Mouse (Mus musculus): ENCODE results near the gene Elmsan1.

The Elmsan1 gene

GRCm38 (mm10) chr12:84215758-84216440, 2.8 kb downstream of the Elmsan1 start:
- no peak for DNase-seq (ENCODE audit: low spot score in 2 of 2)

- no peak for DNase-seq (ENCODE audit: low spot score in 2 of 2)
Measured at GRCm38 (mm10) chr12:84214495-84215175, 4.0 kb downstream of the Elmsan1 start.

- DNase-seq (ENCODE audit: low spot score in 2 of 2) = no peak
Measured at GRCm38 (mm10) chr12:84212297-84212696, 6.4 kb downstream of the Elmsan1 start.

GRCm38 (mm10) chr12:84211021-84211538, 7.6 kb downstream of the Elmsan1 start:
- DNase-seq (ENCODE audit: low spot score in 2 of 2) = no peak

GRCm38 (mm10) chr12:84210288-84210687, 8.4 kb downstream of the Elmsan1 start:
- DNase-seq (ENCODE audit: low spot score in 2 of 2) = no peak

- DNase-seq (ENCODE audit: low spot score in 2 of 2) = no peak
Measured at GRCm38 (mm10) chr12:84209093-84209492, 9.6 kb downstream of the Elmsan1 start.

- DNase-seq (ENCODE audit: low spot score in 2 of 2) = no peak
Measured at GRCm38 (mm10) chr12:84207209-84207817, 11.4 kb downstream of the Elmsan1 start.

GRCm38 (mm10) chr12:84206525-84206924, 12.2 kb downstream of the Elmsan1 start:
- no peak for DNase-seq (ENCODE audit: low spot score in 2 of 2)

- DNase-seq (ENCODE audit: low spot score in 2 of 2) = no peak
Measured at GRCm38 (mm10) chr12:84205659-84206185, 13.0 kb downstream of the Elmsan1 start.

- DNase-seq (ENCODE audit: low spot score in 2 of 2) = no peak
Measured at GRCm38 (mm10) chr12:84204662-84205061, 14.0 kb downstream of the Elmsan1 start.

- no peak for DNase-seq (ENCODE audit: low spot score in 2 of 2)
Measured at GRCm38 (mm10) chr12:84203778-84204216, 14.9 kb downstream of the Elmsan1 start.

- no peak for DNase-seq (ENCODE audit: low spot score in 2 of 2)
Measured at GRCm38 (mm10) chr12:84203170-84203777, 15.4 kb downstream of the Elmsan1 start.

GRCm38 (mm10) chr12:84202561-84202960, 16.1 kb downstream of the Elmsan1 start:
- no peak for DNase-seq (ENCODE audit: low spot score in 2 of 2)

GRCm38 (mm10) chr12:84201686-84202484, 16.8 kb downstream of the Elmsan1 start:
- DNase-seq (ENCODE audit: low spot score in 2 of 2) = no peak

GRCm38 (mm10) chr12:84201222-84201621, 17.5 kb downstream of the Elmsan1 start:
- no peak for DNase-seq (ENCODE audit: low spot score in 2 of 2)

GRCm38 (mm10) chr12:84198880-84199279, 19.8 kb downstream of the Elmsan1 start:
- no peak for DNase-seq (ENCODE audit: low spot score in 2 of 2)

GRCm38 (mm10) chr12:84198076-84198679, 20.5 kb downstream of the Elmsan1 start:
- DNase-seq (ENCODE audit: low spot score in 2 of 2) = no peak

GRCm38 (mm10) chr12:84195195-84195594, 23.5 kb downstream of the Elmsan1 start:
- no peak for DNase-seq (ENCODE audit: low spot score in 2 of 2)

- DNase-seq (ENCODE audit: low spot score in 2 of 2) = no peak
Measured at GRCm38 (mm10) chr12:84194400-84195109, 24.1 kb downstream of the Elmsan1 start.
